Mouse (Mus musculus) liver, postnatal 0 days (tissue): ENCODE results near the gene Pitpnm3.

Experiments used
- CTCF ChIP-seq: sonication (generic); IDR thresholded peaks from 2 replicates; pipeline ENCODE4 v1.5.1; 2016; ENCODE audit warnings: antibody characterized with exemption, low read depth
- EP300 ChIP-seq: IDR thresholded peaks from 2 replicates; pipeline ENCODE4 v1.6.1; 2016; ENCODE audit warnings: antibody characterized with exemption, low read depth, mild to moderate bottlenecking

DNA sequence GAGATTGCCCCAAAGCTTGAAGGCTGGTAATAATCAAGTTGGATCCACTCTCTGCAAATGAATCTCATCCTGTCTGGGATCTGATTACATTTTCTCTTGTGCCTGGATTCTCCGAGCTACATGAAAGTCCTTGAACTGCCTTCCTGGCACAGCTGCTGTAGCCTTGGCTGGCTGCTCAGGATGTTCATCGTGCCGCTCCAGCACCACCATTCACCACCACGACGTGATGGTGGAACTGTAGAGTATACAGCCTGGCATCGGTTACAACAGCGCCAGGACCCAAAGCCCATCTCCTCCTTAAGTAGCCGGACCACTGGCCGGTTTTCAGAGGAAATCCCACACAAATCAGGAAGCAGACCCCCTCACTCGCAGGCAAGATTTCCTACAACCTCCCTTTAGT, 2.5 kb downstream of the Pitpnm3 start:
- no peak for TF ChIP-seq CTCF
- no peak for TF ChIP-seq EP300
